Mouse (Mus musculus) embryonic facial prominence, embryonic 12.5 days (tissue): Measurements from ENCODE around the gene Slc41a2. TPM values are rescaled to one million over a fixed set of nuclear protein-coding genes. Genes with fewer than 3 reads are reported as not detected.

Experiments
- ATAC-seq: fragments of 200-750 bp; cut with Nextera tagmentation; 2 replicates; pipeline ENCODE4 v1.8.0; 2017; ENCODE audit not compliant: insufficient number of reproducible peaks, insufficient read depth, low FRiP score, low TSS enrichment
- H3K27ac ChIP-seq: fragments of 300-500 bp; sonication (generic); 2 replicates; pipeline ENCODE4 v1.5.1; 2016; ENCODE audit warnings: mild to moderate bottlenecking
- H3K27me3 ChIP-seq: fragments of 300-500 bp; sonication (generic); 2 replicates; pipeline ENCODE4 v1.6.1; 2016; ENCODE audit warnings: mild to moderate bottlenecking, moderate library complexity
- H3K36me3 ChIP-seq: fragments of 300-500 bp; sonication (generic); 2 replicates; pipeline ENCODE4 v1.6.1; 2016; ENCODE audit warnings: mild to moderate bottlenecking
- H3K4me1 ChIP-seq: fragments of 300-500 bp; sonication (generic); 2 replicates; pipeline ENCODE4 v1.6.1; 2016
- H3K4me2 ChIP-seq: fragments of 300-500 bp; sonication (generic); replicated peaks from 2 replicates; pipeline ENCODE4 v1.6.1; 2016; ENCODE audit warnings: mild to moderate bottlenecking, moderate library complexity
- H3K4me3 ChIP-seq: fragments of 300-500 bp; sonication (generic); 2 replicates; pipeline ENCODE4 v1.5.1; 2016; ENCODE audit warnings: mild to moderate bottlenecking
- H3K9ac ChIP-seq: fragments of 300-500 bp; sonication (generic); 2 replicates; pipeline ENCODE4 v1.6.1; 2016; ENCODE audit warnings: mild to moderate bottlenecking, moderate library complexity
- H3K9me3 ChIP-seq: fragments of 300-500 bp; sonication (generic); 2 replicates; pipeline ENCODE4 v1.6.1; 2016; ENCODE audit warnings: mild to moderate bottlenecking, moderate library complexity
- WGBS: fragments of 180-500 bp; shearing (Covaris S2); methylation state at CpG from one replicate; pipeline ENCODE4 v1.1.7; 2016; 5-methylcytosine and 5-hydroxymethylcytosine counted together
- polyA plus RNA-seq: library from polyadenylated mRNA; unstranded; fragments of >200 nt; fragmentation: Nextera tagmentation; extraction: Ambion mirVana; gene quantifications from 2 replicates; pipeline ENCODE4 v1.2.1, GENCODE M21; 2016

Slc41a2 gene
- polyA plus RNA-seq, 1 experiment from 2014 or later: 1.3 TPM

DNA sequence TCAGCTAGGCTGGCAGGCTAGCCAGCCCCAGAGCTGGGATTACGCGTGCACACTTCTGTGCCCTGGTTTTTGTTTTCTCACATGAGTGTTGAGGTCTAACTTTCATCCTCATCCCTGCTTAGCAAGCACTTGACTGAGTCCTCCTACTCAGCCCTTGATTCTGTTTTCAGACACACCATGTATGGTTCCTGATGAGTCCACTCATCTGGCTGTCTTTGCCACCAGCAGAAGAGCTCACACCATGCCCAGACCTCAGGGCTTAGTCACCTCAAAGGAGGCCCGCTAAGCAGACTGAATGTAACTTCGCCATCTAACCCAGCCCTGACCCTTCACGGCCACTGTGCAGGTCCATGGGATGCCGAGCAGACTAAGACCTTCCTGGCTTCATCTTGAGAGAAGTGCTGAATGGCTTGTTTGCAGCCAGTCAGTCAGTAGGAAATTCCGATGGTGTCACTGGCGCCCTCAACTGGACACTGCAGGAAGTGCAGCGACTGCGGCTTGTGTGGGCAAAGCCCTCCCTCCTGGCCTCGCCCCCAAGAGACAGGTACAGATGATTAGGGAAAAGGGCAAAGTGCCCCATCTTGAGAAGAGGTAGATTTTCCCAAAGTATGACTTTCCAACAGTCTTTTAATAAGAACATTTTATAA is 139.9 kb downstream of the Slc41a2 start:
- WGBS: 47% methylated on average over 11 of the region's 11 CpGs
- no peaks in the 10 kb centered on the region for H3K4me1 ChIP-seq
- no peak overlapping the region for H3K27ac ChIP-seq
- ATAC-seq: no peak
- H3K27me3 ChIP-seq: no peaks in the 10 kb centered on the region
- H3K4me3 ChIP-seq: no peak overlapping the region
- H3K36me3 ChIP-seq: 0 out of 2 replicates have a peak, but pooled peaks cover 2% of the 10 kb centered on the region
- no peaks in the 10 kb centered on the region for H3K9me3 ChIP-seq
- H3K4me2 ChIP-seq: no peak overlapping the region
- no peak overlapping the region for H3K9ac ChIP-seq

DNA sequence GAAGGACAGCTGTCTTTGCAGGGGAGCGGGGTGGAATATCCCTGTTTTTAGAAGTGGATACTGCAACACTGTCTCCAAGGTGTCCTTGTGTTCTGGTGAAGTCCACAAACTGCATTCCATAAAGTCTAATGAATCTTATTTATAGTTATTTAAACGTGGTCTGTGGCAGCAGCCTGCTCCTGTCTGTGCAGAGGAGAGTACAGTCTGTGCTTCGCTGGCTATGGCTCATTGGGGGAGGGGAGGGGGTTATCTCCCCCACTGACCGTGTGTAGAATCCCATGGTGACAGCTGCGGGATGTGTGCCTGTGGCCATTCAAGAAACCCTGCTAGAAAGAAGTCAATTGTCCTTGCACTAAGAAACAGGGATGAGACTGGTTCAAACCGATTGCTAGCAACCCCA is 145.7 kb downstream of the Slc41a2 start:
- no peak overlapping the region for H3K27ac ChIP-seq

DNA sequence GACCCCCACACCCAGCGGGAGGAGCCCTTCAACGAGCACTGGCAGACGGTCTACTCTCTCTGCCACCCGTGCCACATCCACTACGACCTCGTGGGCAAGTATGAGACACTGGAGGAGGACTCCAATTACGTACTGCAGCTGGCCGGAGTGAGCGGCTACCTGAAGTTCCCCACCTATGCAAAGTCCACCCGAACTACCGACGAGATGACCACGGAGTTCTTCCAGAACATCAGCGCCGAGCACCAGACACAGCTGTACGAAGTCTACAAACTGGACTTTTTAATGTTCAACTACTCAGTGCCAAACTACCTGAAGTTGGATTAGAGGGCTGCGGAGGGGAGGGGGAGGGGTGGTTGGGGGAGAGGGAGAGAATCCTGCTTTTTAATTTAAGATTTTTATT is 146.2 kb downstream of the Slc41a2 start:
- 94% methylated on average over 17 of the region's 17 CpGs for WGBS
- Histone ChIP-seq H3K9ac (no peak overlapping the region), H3K27ac (no peak overlapping the region), H3K9me3 (no peaks in the 10 kb centered on the region), H3K27me3 (no peaks in the 10 kb centered on the region), H3K4me2 (no peak overlapping the region), H3K36me3 (no peaks in the 10 kb centered on the region; the same call in 1 of the 2 replicates), H3K4me1 (no peaks in the 10 kb centered on the region), H3K4me3 (no peak overlapping the region)
- no peak for ATAC-seq

More for the DNA sequence above, 145.7 kb downstream of the Slc41a2 start:
- Histone ChIP-seq H3K27me3 (no peaks in the 10 kb centered on the region), H3K4me2 (no peak overlapping the region), H3K9ac (no peak overlapping the region), H3K4me3 (no peak overlapping the region), H3K4me1 (no peaks in the 10 kb centered on the region), H3K36me3 (no peaks in the 10 kb centered on the region; the same call in 1 of the 2 replicates), H3K9me3 (no peaks in the 10 kb centered on the region)
- WGBS: 53% methylated on average over 6 of the region's 6 CpGs
- ATAC-seq: no peak

- no peak overlapping the region for H3K4me3 ChIP-seq
- H3K4me1 ChIP-seq: peaks cover 8% of the 10 kb centered on the region
- H3K9ac ChIP-seq: no peak overlapping the region
- ATAC-seq: no peak
- WGBS: 96% methylated on average over 5 of the region's 5 CpGs
- H3K27ac ChIP-seq: no peak overlapping the region
- H3K36me3 ChIP-seq: no peaks in the 10 kb centered on the region; the same call in 1 of the 2 replicates
- no peaks in the 10 kb centered on the region for H3K27me3 ChIP-seq
- no peak overlapping the region for H3K4me2 ChIP-seq
- H3K9me3 ChIP-seq: no peaks in the 10 kb centered on the region
Measured at GRCm38 (mm10) chr10:83189071-83189470, 148.6 kb downstream of the Slc41a2 start.

- Histone ChIP-seq H3K36me3 (no peaks in the 10 kb centered on the region; the same call in 1 of the 2 replicates), H3K9ac (no peak overlapping the region), H3K4me1 (peaks cover 22% of the 10 kb centered on the region), H3K27me3 (no peaks in the 10 kb centered on the region), H3K4me3 (no peak overlapping the region), H3K4me2 (no peak overlapping the region), H3K27ac (no peak overlapping the region), H3K9me3 (no peaks in the 10 kb centered on the region)
- 75% methylated on average over 5 of the region's 5 CpGs for WGBS
- ATAC-seq: no peak
Measured at GRCm38 (mm10) chr10:83186984-83187383, 150.7 kb downstream of the Slc41a2 start.

GRCm38 (mm10) chr10:83186167-83186566 is 151.5 kb downstream of the Slc41a2 start:
- 85% methylated on average over 8 of the region's 8 CpGs for WGBS
- H3K36me3 ChIP-seq: no peaks in the 10 kb centered on the region
- no peaks in the 10 kb centered on the region for H3K27me3 ChIP-seq
- H3K4me3 ChIP-seq: no peak overlapping the region
- no peak overlapping the region for H3K9ac ChIP-seq
- no peak overlapping the region for H3K27ac ChIP-seq
- peaks cover 28% of the 10 kb centered on the region for H3K4me1 ChIP-seq
- ATAC-seq: no peak
- no peak overlapping the region for H3K4me2 ChIP-seq
- H3K9me3 ChIP-seq: no peaks in the 10 kb centered on the region

GRCm38 (mm10) chr10:83185121-83185520 is 152.6 kb downstream of the Slc41a2 start:
- 90% methylated on average over 6 of the region's 6 CpGs for WGBS
- Histone ChIP-seq H3K9ac (no peak overlapping the region), H3K27me3 (no peaks in the 10 kb centered on the region), H3K36me3 (no peaks in the 10 kb centered on the region), H3K4me1 (peaks cover 28% of the 10 kb centered on the region), H3K4me2 (no peak overlapping the region), H3K9me3 (no peaks in the 10 kb centered on the region), H3K27ac (no peak overlapping the region), H3K4me3 (no peak overlapping the region)
- no peak for ATAC-seq

DNA sequence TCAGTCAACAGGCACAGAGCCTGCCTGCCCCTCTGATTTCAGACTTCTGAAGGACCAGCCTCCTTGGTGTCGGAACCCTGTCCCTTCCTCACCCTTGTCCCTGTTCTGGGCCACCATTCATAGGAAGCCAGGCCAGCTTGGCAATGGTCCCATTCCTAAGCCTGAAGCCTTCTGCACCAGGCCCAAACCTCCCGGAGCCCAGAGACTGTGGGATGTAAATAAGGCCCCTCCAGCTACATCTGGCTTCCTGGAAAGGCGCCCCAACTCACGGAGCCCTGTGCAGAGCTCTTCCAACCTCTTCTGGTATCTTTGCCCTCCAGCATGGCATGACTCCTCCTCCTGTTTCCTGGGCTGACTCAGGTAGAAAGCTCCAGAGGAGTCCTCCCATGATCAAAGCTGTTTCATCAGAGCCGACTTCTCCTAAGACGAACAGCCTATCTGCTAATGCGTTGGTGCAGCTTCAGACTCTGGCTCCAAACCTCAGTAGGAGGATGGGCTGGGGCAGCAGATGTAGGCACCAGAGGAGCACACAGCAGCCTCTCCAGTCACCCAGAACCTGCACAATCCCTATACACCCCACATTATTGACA is 153.1 kb downstream of the Slc41a2 start:
- no peak overlapping the region for H3K9ac ChIP-seq
- no peaks in the 10 kb centered on the region for H3K9me3 ChIP-seq
- whole genome bisulfite sequencing: 60% methylated on average over 7 of the region's 7 CpGs
- H3K36me3 ChIP-seq: no peaks in the 10 kb centered on the region
- no peak for ATAC-seq
- no peak overlapping the region; the same call in 1 of the 2 replicates for H3K27ac ChIP-seq
- no peak overlapping the region for H3K4me2 ChIP-seq
- peaks cover 28% of the 10 kb centered on the region for H3K4me1 ChIP-seq
- H3K4me3 ChIP-seq: no peak overlapping the region
- H3K27me3 ChIP-seq: no peaks in the 10 kb centered on the region

- Histone ChIP-seq H3K27me3 (no peaks in the 10 kb centered on the region), H3K36me3 (no peaks in the 10 kb centered on the region), H3K9ac (no peak overlapping the region), H3K4me3 (no peak overlapping the region), H3K4me2 (no peak overlapping the region), H3K27ac (no peak overlapping the region; the same call in 1 of the 2 replicates), H3K4me1 (peaks cover 28% of the 10 kb centered on the region), H3K9me3 (no peaks in the 10 kb centered on the region)
- peak; percentile 35; the same call in 1 of the 2 replicates for ATAC-seq
- WGBS: 49% methylated on average over 12 of the region's 12 CpGs
Measured at GRCm38 (mm10) chr10:83183634-83184479, 153.8 kb downstream of the Slc41a2 start.

DNA sequence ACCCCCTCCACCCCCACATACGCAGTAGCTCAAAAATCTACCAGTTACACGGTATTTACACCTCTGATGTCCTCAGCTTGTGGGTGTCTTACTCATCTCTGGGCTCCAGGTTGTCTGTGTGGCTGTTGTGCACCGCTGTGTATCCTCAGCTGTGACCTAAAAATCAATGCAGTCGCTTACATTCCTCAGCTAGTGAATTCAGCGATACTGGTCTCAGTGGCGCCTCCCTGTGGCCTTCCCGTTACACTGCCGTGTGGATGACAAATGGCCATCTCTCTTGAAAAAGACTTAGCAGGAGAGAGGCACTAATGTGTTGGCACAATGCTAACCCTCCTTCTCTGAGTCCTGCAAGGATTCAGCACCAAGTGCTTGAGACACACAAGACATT is 155.1 kb downstream of the Slc41a2 start:
- Histone ChIP-seq H3K27ac (no peak overlapping the region), H3K9ac (no peak overlapping the region), H3K9me3 (no peaks in the 10 kb centered on the region), H3K27me3 (no peaks in the 10 kb centered on the region), H3K4me1 (peaks cover 28% of the 10 kb centered on the region), H3K36me3 (no peaks in the 10 kb centered on the region), H3K4me3 (no peak overlapping the region), H3K4me2 (no peak overlapping the region)
- no peak for ATAC-seq
- WGBS: 25% methylated on average over 8 of the region's 8 CpGs

DNA sequence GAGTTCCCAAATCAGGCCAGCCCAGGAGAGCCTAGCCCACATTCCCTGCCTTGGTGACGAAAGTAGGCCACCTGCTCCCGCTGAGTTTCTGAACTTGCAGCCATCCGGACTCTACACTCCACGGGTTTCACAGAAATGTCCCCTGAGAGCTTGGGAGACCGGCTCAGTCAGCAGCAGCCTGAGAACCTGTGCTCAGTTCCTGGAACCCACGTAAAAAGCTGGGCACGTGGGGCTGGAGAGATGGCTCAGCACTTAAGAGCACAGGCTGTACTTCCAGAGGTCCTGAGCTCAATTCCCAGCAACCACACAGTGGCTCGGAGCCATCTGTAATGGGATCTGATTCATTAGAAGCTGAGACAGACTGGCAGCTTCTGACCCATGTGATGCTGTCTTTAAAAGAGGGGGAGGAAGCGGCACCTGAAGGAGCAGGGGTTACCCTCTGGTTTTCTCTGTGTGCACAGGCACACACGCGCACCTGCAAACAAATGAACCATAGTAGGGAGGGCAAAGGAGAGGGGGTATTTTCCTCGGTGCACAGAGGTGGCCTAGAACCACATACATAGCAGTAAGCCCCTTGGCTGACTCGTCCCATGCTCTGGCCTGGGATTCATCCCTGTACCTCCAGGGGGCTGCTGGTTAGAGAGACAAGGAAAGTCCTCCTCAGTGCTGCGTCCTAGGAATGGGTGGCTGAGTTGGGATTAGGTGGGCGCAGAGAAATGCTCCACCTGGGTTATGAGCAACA is 155.7 kb downstream of the Slc41a2 start:
- H3K36me3 ChIP-seq: no peaks in the 10 kb centered on the region
- H3K9ac ChIP-seq: no peak overlapping the region
- ATAC-seq: no peak
- no peaks in the 10 kb centered on the region for H3K27me3 ChIP-seq
- peaks cover 28% of the 10 kb centered on the region for H3K4me1 ChIP-seq
- H3K4me2 ChIP-seq: no peak overlapping the region
- whole genome bisulfite sequencing: 67% methylated on average over 15 of the region's 15 CpGs
- no peak overlapping the region for H3K4me3 ChIP-seq
- H3K9me3 ChIP-seq: no peaks in the 10 kb centered on the region
- H3K27ac ChIP-seq: no peak overlapping the region
